Mouse (Mus musculus) neural tube, embryonic 14.5 days (tissue): Measurements from ENCODE around the gene Zgpat. TPM values are rescaled to one million over a fixed set of nuclear protein-coding genes. Genes with fewer than 3 reads are reported as not detected.
A peak's percentile ranks its signal among the peaks of the same experiment; 100 is the strongest.

ENCODE experiments used
- ATAC-seq: fragments of 200-750 bp; cut with Nextera tagmentation; 2 replicates; pipeline ENCODE4 v1.8.0; 2017; ENCODE audit warnings: low read depth, mild to moderate bottlenecking, moderate TSS enrichment, moderate library complexity
- H3K27ac ChIP-seq: fragments of 300-500 bp; sonication (generic); 2 replicates; pipeline ENCODE4 v1.5.1; 2014; ENCODE audit warnings: low read depth, mild to moderate bottlenecking, control low read depth, low read length, moderate library complexity, mixed read lengths
- H3K27me3 ChIP-seq: fragments of 300-500 bp; sonication (generic); 2 replicates; pipeline ENCODE4 v1.6.1; 2014; ENCODE audit warnings: low read length; ENCODE audit not compliant: control insufficient read depth, insufficient read depth
- H3K36me3 ChIP-seq: fragments of 300-500 bp; sonication (generic); 2 replicates; pipeline ENCODE4 v1.6.1; 2014; ENCODE audit warnings: low read length, mixed read lengths; ENCODE audit not compliant: control insufficient read depth, insufficient read depth
- H3K4me1 ChIP-seq: fragments of 300-500 bp; sonication (generic); 2 replicates; pipeline ENCODE4 v1.6.1; 2014; ENCODE audit warnings: low read length; ENCODE audit not compliant: control insufficient read depth, insufficient read depth
- H3K4me2 ChIP-seq: fragments of 300-500 bp; sonication (generic); 2 replicates; pipeline ENCODE4 v1.6.1; 2014; ENCODE audit warnings: mild to moderate bottlenecking, low read depth, low read length, control low read depth
- H3K4me3 ChIP-seq: fragments of 300-500 bp; sonication (generic); 2 replicates; pipeline ENCODE4 v1.5.1; 2014; ENCODE audit warnings: low read depth, low read length, control low read depth, mixed read lengths
- H3K9ac ChIP-seq: fragments of 300-500 bp; sonication (generic); replicated peaks from 2 replicates; pipeline ENCODE4 v1.6.1; 2014; ENCODE audit warnings: low read depth, mild to moderate bottlenecking, control low read depth, low read length, mixed read lengths
- H3K9me3 ChIP-seq: fragments of 300-500 bp; sonication (generic); 2 replicates; pipeline ENCODE4 v1.6.1; 2016; ENCODE audit warnings: low read length; ENCODE audit not compliant: control insufficient read depth
- WGBS: fragments of 180-500 bp; shearing (Covaris S2); extraction: QIAGEN DNeasy Blood & Tissue Kit; methylation state at CpG from one replicate; pipeline ENCODE4 v1.1.7; 2014; 5-methylcytosine and 5-hydroxymethylcytosine counted together
- polyA plus RNA-seq: library from polyadenylated mRNA; unstranded; fragments of >200 nt; fragmentation: Nextera tagmentation; extraction: Ambion mirVana; gene quantifications from 2 replicates; pipeline ENCODE4 v1.2.1, GENCODE M21; 2014

Zgpat gene
- polyA plus RNA-seq, 1 experiment from 2014 or later = 59.3 TPM

DNA sequence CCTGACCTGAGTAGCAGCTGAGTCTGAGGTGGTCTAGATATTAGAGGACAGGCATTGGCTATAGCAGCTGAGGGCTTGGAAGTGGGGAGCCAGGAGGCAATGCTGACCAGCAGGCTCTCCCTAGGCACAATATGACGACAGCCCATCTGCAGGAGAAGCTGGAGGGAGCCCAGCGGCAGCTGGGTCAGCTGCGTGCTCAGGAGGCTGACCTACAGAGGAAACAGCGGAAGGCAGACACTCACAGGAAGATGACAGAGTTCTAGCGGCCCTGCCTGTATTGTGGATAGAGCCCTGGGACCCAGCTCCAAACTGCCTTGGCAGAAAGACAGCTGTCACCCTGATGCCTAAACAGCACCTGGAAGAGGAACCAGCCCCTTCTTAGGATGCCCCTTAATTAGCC is 15.5 kb downstream of the Zgpat start:
- H3K27me3 ChIP-seq = no peaks in the 10 kb centered on the region
- H3K27ac ChIP-seq = no peak overlapping the region
- H3K4me3 ChIP-seq = no peak overlapping the region
- no peaks in the 10 kb centered on the region for H3K4me1 ChIP-seq
- no peak overlapping the region for H3K9ac ChIP-seq
- H3K9me3 ChIP-seq = no peaks in the 10 kb centered on the region
- no peak overlapping the region for H3K4me2 ChIP-seq
- no peak for ATAC-seq
- WGBS = 92% methylated on average over 5 of the region's 5 CpGs
- H3K36me3 ChIP-seq = peaks cover 44% of the 10 kb centered on the region

DNA sequence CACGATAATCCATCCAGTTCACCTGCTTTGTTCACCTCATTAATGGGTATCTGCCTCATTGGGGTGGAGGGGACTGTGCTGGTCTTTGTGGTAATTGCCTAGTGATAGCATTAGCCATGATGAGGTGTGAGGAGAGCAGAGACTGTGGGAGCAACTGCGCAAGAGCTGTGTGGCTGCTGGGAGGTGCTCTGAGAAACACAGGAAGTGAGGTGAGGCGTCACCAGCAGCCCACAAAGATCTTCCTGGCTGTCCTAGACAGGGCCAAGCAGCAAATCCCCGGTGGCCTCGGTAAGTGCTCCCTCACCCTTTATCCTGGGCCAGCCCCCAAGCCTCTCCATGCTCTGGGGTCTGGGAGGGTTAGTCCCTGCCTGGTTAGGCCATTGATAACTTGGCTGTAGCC is 16.4 kb downstream of the Zgpat start:
- no peak overlapping the region for H3K4me3 ChIP-seq
- no peak overlapping the region for H3K9ac ChIP-seq
- H3K36me3 ChIP-seq = peaks cover 51% of the 10 kb centered on the region
- WGBS = 95% methylated on average over 5 of the region's 5 CpGs
- no peaks in the 10 kb centered on the region for H3K4me1 ChIP-seq
- no peak overlapping the region for H3K4me2 ChIP-seq
- H3K27me3 ChIP-seq = no peaks in the 10 kb centered on the region
- no peak for ATAC-seq
- no peaks in the 10 kb centered on the region for H3K9me3 ChIP-seq
- no peak overlapping the region for H3K27ac ChIP-seq

DNA sequence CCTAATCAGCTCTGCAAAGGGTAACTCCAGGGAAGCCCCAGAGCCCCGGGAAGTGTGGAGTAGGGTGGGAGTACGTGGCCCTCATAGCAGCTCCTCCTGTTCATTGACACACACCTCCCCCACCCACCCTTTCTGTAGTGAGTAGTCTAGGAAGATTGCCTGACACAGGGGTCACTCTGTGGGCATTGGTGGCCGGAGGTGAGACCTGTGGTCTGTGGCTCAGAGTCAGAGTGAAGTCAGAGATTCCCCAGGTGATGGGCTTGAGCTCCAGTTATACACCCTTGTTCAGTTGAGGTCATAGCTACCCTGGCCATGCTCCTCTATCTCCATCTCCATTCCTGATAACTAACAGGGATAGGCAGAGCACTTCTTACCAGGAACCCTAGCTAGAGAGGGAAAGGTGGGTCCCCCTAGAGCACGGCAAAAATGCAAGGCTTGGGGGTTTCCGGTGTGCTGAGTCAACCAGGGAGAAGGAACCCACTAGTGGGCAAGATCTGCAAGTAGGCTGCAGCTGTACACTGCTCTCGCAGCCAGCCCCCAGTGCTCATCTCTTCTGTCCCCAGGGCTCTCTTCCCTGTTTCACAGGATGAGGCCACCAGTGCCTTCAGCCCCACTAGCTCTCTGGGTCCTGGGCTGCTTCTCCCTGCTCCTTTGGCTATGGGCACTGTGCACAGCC is 17.0 kb downstream of the Zgpat start:
- no peaks in the 10 kb centered on the region for H3K27me3 ChIP-seq
- 89% methylated on average over 6 of the region's 6 CpGs for WGBS
- peaks cover 55% of the 10 kb centered on the region for H3K36me3 ChIP-seq

DNA sequence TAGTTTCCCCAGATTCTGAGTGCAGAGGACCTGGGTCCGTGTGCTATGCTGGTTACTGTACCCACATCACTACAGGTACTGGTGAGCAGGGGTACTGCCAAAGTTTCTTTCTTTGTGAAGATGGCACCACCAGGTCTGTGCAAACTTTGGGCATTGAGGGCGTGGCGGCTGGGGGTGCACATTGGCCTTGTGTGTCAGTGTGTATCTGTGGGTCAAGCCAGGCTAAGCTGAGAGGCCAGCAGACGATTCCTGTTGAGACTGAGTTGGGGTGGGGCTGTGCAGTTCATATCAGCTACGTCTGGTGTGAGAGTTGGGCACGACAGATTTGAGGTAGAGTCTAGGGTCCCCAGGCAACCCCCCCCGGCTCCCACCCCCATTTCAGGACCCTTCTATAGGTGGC is 19.7 kb downstream of the Zgpat start:
- Histone ChIP-seq H3K36me3 (peaks cover 51% of the 10 kb centered on the region), H3K4me2 (no peak overlapping the region), H3K27me3 (no peaks in the 10 kb centered on the region), H3K4me1 (no peaks in the 10 kb centered on the region), H3K9ac (no peak overlapping the region), H3K9me3 (no peaks in the 10 kb centered on the region), H3K27ac (no peak overlapping the region), H3K4me3 (no peak overlapping the region)
- 0 out of 2 replicates have a peak, but pooled peaks have one; percentile 29 for ATAC-seq
- WGBS = 92% methylated on average over 7 of the region's 7 CpGs

More for the DNA sequence above, 17.0 kb downstream of the Zgpat start:
- Histone ChIP-seq H3K4me1 (no peaks in the 10 kb centered on the region), H3K9ac (no peak overlapping the region), H3K4me2 (no peak overlapping the region), H3K4me3 (no peak overlapping the region), H3K27ac (no peak overlapping the region), H3K9me3 (no peaks in the 10 kb centered on the region)
- no peak for ATAC-seq

DNA sequence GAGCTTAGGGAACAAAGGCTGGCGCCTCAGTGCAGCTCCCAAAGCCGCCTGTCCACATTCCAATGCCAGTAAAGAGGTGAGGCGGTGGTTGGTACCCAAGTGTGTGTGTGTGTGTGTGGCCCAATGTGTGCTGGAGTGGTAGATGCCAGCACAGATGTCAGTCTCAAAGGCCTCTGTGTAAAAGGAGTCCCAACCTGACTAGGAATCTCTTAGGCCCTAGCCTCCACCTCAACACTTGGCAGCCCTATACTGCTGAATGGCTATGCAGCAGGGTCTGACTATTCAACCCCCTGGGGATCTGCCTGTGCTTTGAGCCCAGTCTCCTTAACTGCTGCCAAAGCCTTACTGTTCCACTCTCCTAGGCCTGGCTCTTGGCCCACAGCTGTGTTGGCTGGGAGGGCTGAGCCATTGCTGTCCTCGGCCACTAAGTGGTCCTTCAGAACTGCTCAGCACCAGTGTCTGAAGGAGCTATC is 20.2 kb downstream of the Zgpat start:
- no peak for ATAC-seq
- no peaks in the 10 kb centered on the region for H3K27me3 ChIP-seq
- no peak overlapping the region for H3K4me3 ChIP-seq
- H3K9me3 ChIP-seq = no peaks in the 10 kb centered on the region
- peaks cover 49% of the 10 kb centered on the region for H3K36me3 ChIP-seq
- no peak overlapping the region for H3K27ac ChIP-seq
- no peaks in the 10 kb centered on the region for H3K4me1 ChIP-seq
- H3K9ac ChIP-seq = no peak overlapping the region
- WGBS = 91% methylated on average over 4 of the region's 4 CpGs
- no peak overlapping the region for H3K4me2 ChIP-seq

GRCm38 (mm10) chr2:181385885-181386284 is 21.2 kb downstream of the Zgpat start:
- Histone ChIP-seq H3K9me3 (no peaks in the 10 kb centered on the region), H3K4me1 (no peaks in the 10 kb centered on the region), H3K9ac (no peak overlapping the region), H3K27me3 (no peaks in the 10 kb centered on the region), H3K4me3 (no peak overlapping the region), H3K4me2 (no peak overlapping the region), H3K27ac (no peak overlapping the region), H3K36me3 (peaks cover 45% of the 10 kb centered on the region)
- ATAC-seq = no peak
- WGBS = 68% methylated on average over 3 of the region's 3 CpGs

DNA sequence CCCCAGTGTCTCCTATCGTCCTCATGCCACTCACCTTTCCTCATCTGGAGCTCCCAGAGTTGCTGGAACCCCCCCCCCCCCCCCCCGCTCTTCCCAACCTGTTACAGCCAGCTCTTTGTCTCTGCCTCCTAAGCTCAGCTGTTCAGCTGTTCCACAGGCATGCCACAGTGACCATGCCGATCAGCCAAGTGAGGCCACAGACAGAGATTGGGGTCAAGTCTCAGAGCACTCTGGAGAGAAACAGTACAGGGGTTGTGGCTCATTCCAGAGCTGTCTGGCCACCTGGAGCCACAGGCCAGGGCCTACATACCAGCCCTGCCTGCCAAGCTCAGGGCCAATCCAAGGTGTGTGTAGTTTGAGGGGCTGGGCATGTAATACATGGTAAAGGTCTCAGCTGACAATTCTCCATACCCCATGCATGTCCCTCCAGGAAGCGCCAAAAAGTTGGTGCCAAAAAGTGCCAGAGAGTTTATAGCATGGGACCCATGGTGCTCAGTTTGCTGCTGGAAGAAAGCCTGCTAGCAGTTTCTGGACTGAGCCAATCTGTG is 22.0 kb downstream of the Zgpat start:
- H3K36me3 ChIP-seq = peaks cover 38% of the 10 kb centered on the region
- 89% methylated on average over 4 of the region's 4 CpGs for WGBS
- no peak overlapping the region for H3K27ac ChIP-seq

GRCm38 (mm10) chr2:181390136-181390870 is 25.6 kb downstream of the Zgpat start:
- H3K4me1 ChIP-seq = no peaks in the 10 kb centered on the region
- H3K4me2 ChIP-seq = no peak overlapping the region
- H3K9ac ChIP-seq = no peak overlapping the region
- no peak overlapping the region for H3K27ac ChIP-seq
- no peak for ATAC-seq
- H3K9me3 ChIP-seq = no peaks in the 10 kb centered on the region
- 91% methylated on average over 4 of the region's 4 CpGs for WGBS
- H3K36me3 ChIP-seq = peaks cover 17% of the 10 kb centered on the region
- H3K4me3 ChIP-seq = no peak overlapping the region
- no peaks in the 10 kb centered on the region for H3K27me3 ChIP-seq

More for the DNA sequence above, 22.0 kb downstream of the Zgpat start:
- Histone ChIP-seq H3K4me1 (no peaks in the 10 kb centered on the region), H3K9me3 (no peaks in the 10 kb centered on the region), H3K9ac (no peak overlapping the region), H3K27me3 (no peaks in the 10 kb centered on the region), H3K4me3 (no peak overlapping the region), H3K4me2 (no peak overlapping the region)
- ATAC-seq = no peak

DNA sequence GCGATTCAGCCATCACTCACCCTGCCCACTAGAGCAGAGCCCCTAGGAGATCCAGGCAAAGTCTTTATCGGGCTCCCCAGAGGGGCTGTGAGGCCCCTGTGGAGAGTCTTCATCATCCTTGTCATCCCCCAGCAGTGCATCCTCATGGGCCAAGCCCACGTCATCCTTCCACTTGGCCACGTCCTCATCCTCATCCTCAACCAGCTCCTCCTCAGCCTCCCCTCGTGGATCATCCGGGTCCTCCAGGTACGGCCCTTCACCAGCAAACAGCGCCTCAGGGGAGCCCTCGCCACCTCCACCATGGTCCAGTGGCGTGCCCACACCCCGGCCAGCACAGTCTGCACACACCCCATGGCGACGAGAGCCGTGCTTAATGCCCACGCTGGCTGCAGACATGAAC is 26.3 kb downstream of the Zgpat start:
- H3K4me1 ChIP-seq = no peaks in the 10 kb centered on the region
- ATAC-seq = no peak
- H3K9ac ChIP-seq = no peak overlapping the region
- no peak overlapping the region for H3K4me3 ChIP-seq
- H3K9me3 ChIP-seq = no peaks in the 10 kb centered on the region
- 94% methylated on average over 15 of the region's 15 CpGs for WGBS
- H3K27ac ChIP-seq = no peak overlapping the region
- no peaks in the 10 kb centered on the region for H3K27me3 ChIP-seq
- no peak overlapping the region for H3K4me2 ChIP-seq
- peaks cover 11% of the 10 kb centered on the region for H3K36me3 ChIP-seq
